Mouse (Mus musculus) cerebellum, adult 2 months (tissue): ENCODE measurements at regions not wholly inside any gene's neighbourhood (a gene's known extent, or its start where the extent isn't known, plus 50 kb on each side); places are given as distances from the start of the nearest gene placed in this dataset.

Experiments
- CTCF ChIP-seq: fragments of 200-500 bp; IDR thresholded peaks from 2 replicates; pipeline ENCODE4 v1.5.1; 2011; ENCODE audit warnings: low read depth, mild to moderate bottlenecking, control low read depth, low read length, moderate library complexity, borderline replicate concordance; ENCODE audit not compliant: insufficient read depth
- POLR2A ChIP-seq: fragments of 200-500 bp; IDR thresholded peaks from 2 replicates; pipeline ENCODE4 v1.6.1; 2011; ENCODE audit warnings: low read length, control low read depth, borderline replicate concordance; ENCODE audit not compliant: insufficient read depth

GRCm38 (mm10) chr1:14627204-14627603 lies 1465.9 kb downstream of the 4930444P10Rik start:
- no peak for TF ChIP-seq CTCF
- TF ChIP-seq POLR2A = no peak
